Comparison of ENCODE assay signal across 8 mouse cellular contexts in genomic region chr1:161968589-161969407, GRCm38 (mm10). TPM values are rescaled to one million over a fixed set of nuclear protein-coding genes. Genes with fewer than 3 reads are reported as not detected.
DNase-seq lines count a peak whose midpoint lies in the region; ATAC-seq and TF ChIP-seq lines count a peak whose summit lies in the region.

Gene Pigc (plus strand): TSS chr1:161969186.

- TF ChIP-seq CTCF in lung, postnatal 0 days (IDR thresholded peaks at IDR 0.05), result peak; percentile 93

- TF ChIP-seq EP300 in lung, postnatal 0 days (IDR thresholded peaks at IDR 0.05), result no peak; the same call in 1 of the 2 replicates

- peak within 1 kb of the TSS; percentile 71 for H3K4me3 ChIP-seq in hindbrain, embryonic 10.5 days
- peak within 1 kb of the TSS; percentile 77 for H3K4me3 ChIP-seq in lung, postnatal 0 days (ENCODE audit: low read depth, low read length)

- WGBS in hindbrain, embryonic 10.5 days, result 3% methylated on average over 38 of the region's 38 CpGs
- WGBS in lung, postnatal 0 days, result 2% methylated on average over 38 of the region's 38 CpGs

- no peaks in the 10 kb centered on the region for H3K9me3 ChIP-seq in hindbrain, embryonic 10.5 days
- H3K9me3 ChIP-seq in lung, postnatal 0 days (ENCODE audit: low read length), result no peaks in the 10 kb centered on the region

- H3K4me1 ChIP-seq in hindbrain, embryonic 10.5 days (replicated peaks), result peaks cover 18% of the 10 kb centered on the region
- no peaks in the 10 kb centered on the region; the same call in 1 of the 2 replicates for H3K4me1 ChIP-seq in lung, postnatal 0 days (ENCODE audit: insufficient read depth, low read depth, low read length)

- H3K4me2 ChIP-seq in lung, postnatal 0 days (replicated peaks; ENCODE audit: low read depth, low read length), result peak within 1 kb of the TSS; percentile 63

- DNase-seq in MN1 (ENCODE audit: low spot score), result peak; percentile 98
- peak; percentile 97 for DNase-seq in cerebellum, adult 9-10 months
- DNase-seq in hindbrain, embryonic 10.5 days (ENCODE audit: low spot score), result peak; percentile 95
- DNase-seq in layer of hippocampus, adult 9-11 months, result peak; percentile 95
- peak; percentile 98 for DNase-seq in lung, postnatal 0 days (ENCODE audit: low spot score)
- DNase-seq in ovary, postnatal 14 days (ENCODE audit: low spot score), result peak; percentile 86
- peak; percentile 92 for DNase-seq in thymus, postnatal 14 days

- no peaks in the 10 kb centered on the region for H3K27me3 ChIP-seq in hindbrain, embryonic 10.5 days (ENCODE audit: insufficient read depth, poor library complexity, severe bottlenecking)
- H3K27me3 ChIP-seq in lung, postnatal 0 days (replicated peaks; ENCODE audit: insufficient read depth, low read length), result no peaks in the 10 kb centered on the region

- H3K36me3 ChIP-seq in hindbrain, embryonic 10.5 days, result peaks cover 7% of the 10 kb centered on the region
- H3K36me3 ChIP-seq in lung, postnatal 0 days (ENCODE audit: insufficient read depth, low read length), result no peaks in the 10 kb centered on the region

- ATAC-seq in frontal cortex, adult (ENCODE audit: low TSS enrichment), result peak; percentile 99
- ATAC-seq in lung, postnatal 0 days, result peak; percentile 100

- H3K27ac ChIP-seq in hindbrain, embryonic 10.5 days, result peak within 1 kb of the TSS; percentile 93
- H3K27ac ChIP-seq in lung, postnatal 0 days (ENCODE audit: low read length), result peak within 1 kb of the TSS; percentile 85

- H3K9ac ChIP-seq in lung, postnatal 0 days (replicated peaks; ENCODE audit: low read depth), result peak within 1 kb of the TSS; percentile 82

RNA-seq across cellular contexts. Expression of gene Pigc, which starts in this region (rescaled TPM):
- 28.7 and 30.3 TPM in 2 replicates for polyA plus RNA-seq in hindbrain, embryonic 10.5 days (2016; fragmentation: Nextera tagmentation; extraction: Ambion mirVana)
- 38.1 and 39.3 TPM in 2 replicates for polyA plus RNA-seq in lung, postnatal 0 days (2015; fragmentation: Nextera tagmentation; extraction: Ambion mirVana)

Comparison
In these comparisons a context has a peak if more than half of its experiments do, and no peak if none do; other contexts are left out.
1. Peak in every context shown above with its lines: DNase-seq, ATAC-seq, H3K4me3 ChIP-seq and H3K27ac ChIP-seq.